In genomic region chr19:28621608-28622505, GRCm38 (mm10) we compare ENCODE assay signal across 18 mouse cellular contexts. TPM values are rescaled to one million over a fixed set of nuclear protein-coding genes. Genes with fewer than 3 reads are reported as not detected.
DNase-seq lines count a peak whose midpoint lies in the region; ATAC-seq and TF ChIP-seq lines count a peak whose summit lies in the region.
"Had no signal": no experiment of that assay in that cellular context is flagged by ENCODE, and none has a peak within 500 bp of the region (broad histone marks: within the 10 kb centered on the region; RNA-seq: fewer than 3 reads in every experiment).

No protein-coding gene starts in this region.

- H3K36me3 ChIP-seq in C2C12 (ENCODE audit: control insufficient read depth, insufficient read depth) = no peaks in the 10 kb centered on the region
- H3K36me3 ChIP-seq in kidney, adult 2 months (ENCODE audit: control insufficient read depth, insufficient read depth, low read length) = no peaks in the 10 kb centered on the region
- H3K36me3 ChIP-seq in hindbrain, embryonic 11.5 days (ENCODE audit: control insufficient read depth, insufficient read depth, low read length) = no peaks in the 10 kb centered on the region
- H3K36me3 ChIP-seq in liver, embryonic 11.5 days (ENCODE audit: control insufficient read depth, insufficient read depth, low read length) = no peaks in the 10 kb centered on the region
- H3K36me3 ChIP-seq: limb, embryonic 13.5 days; liver, embryonic 15.5 days; neural tube, embryonic 13.5 days had no signal

- peaks cover 2% of the 10 kb centered on the region for H3K79me3 ChIP-seq in C2C12 (ENCODE audit: low read depth)

- H3K4me3 ChIP-seq in C2C12 (ENCODE audit: insufficient read depth, poor library complexity, severe bottlenecking) = no peak overlapping the region
- no peak overlapping the region for H3K4me3 ChIP-seq in kidney, adult 2 months (ENCODE audit: insufficient read depth, low read depth, low read length)
- H3K4me3 ChIP-seq in hindbrain, embryonic 11.5 days (ENCODE audit: low read depth, low read length) = no peak overlapping the region
- H3K4me3 ChIP-seq in liver, embryonic 11.5 days (ENCODE audit: low read depth, low read length) = no peak overlapping the region
- H3K4me3 ChIP-seq: left cerebral cortex, adult 2 months; limb, embryonic 13.5 days; liver, embryonic 15.5 days; neural tube, embryonic 13.5 days had no signal

- no peak for TF ChIP-seq POLR2A in kidney, adult 2 months (IDR thresholded peaks at IDR 0.05; ENCODE audit: low read depth, low read length)

- 31% methylated on average over 11 of the region's 11 CpGs for WGBS in kidney, adult 2 months
- 88% methylated on average over 11 of the region's 11 CpGs for WGBS in hindbrain, embryonic 11.5 days
- WGBS in liver, embryonic 11.5 days = 79% methylated on average over 11 of the region's 11 CpGs

- H3K4me1 ChIP-seq in kidney, adult 2 months (ENCODE audit: control insufficient read depth, insufficient read depth, low read length) = peaks cover 40% of the 10 kb centered on the region
- H3K4me1 ChIP-seq in hindbrain, embryonic 11.5 days (replicated peaks; ENCODE audit: control insufficient read depth, insufficient read depth, low read length) = no peaks in the 10 kb centered on the region
- no peaks in the 10 kb centered on the region for H3K4me1 ChIP-seq in liver, embryonic 11.5 days (replicated peaks; ENCODE audit: control insufficient read depth, insufficient read depth, low read length)
- H3K4me1 ChIP-seq: liver, embryonic 15.5 days; neural tube, embryonic 13.5 days had no signal

- H3K27ac ChIP-seq in kidney, adult 2 months (ENCODE audit: insufficient read depth, low read depth, low read length) = peak overlapping the region; percentile 93
- H3K27ac ChIP-seq in hindbrain, embryonic 11.5 days (ENCODE audit: low read depth, low read length) = no peak overlapping the region
- H3K27ac ChIP-seq in liver, embryonic 11.5 days (ENCODE audit: low read depth, low read length) = no peak overlapping the region
- H3K27ac ChIP-seq: left cerebral cortex, adult 2 months; limb, embryonic 13.5 days; liver, embryonic 15.5 days; neural tube, embryonic 13.5 days; stomach, postnatal 0 days had no signal

- ATAC-seq in megakaryocyte, adult 5-6 weeks (ENCODE audit: poor library complexity, severe bottlenecking) = no peak
- ATAC-seq in hindbrain, embryonic 11.5 days (ENCODE audit: low FRiP score) = no peak
- no peak for ATAC-seq in liver, embryonic 11.5 days (replicated peaks; ENCODE audit: low FRiP score)
- ATAC-seq: forebrain, embryonic 14.5 days; inflammation-experienced regulatory T-cells, adult 6 months had no signal

- no peak overlapping the region for H3K9ac ChIP-seq in hindbrain, embryonic 11.5 days (ENCODE audit: low read depth, low read length)
- no peak overlapping the region for H3K9ac ChIP-seq in liver, embryonic 11.5 days (ENCODE audit: low read depth, low read length)
- H3K9ac ChIP-seq: limb, embryonic 13.5 days; liver, embryonic 15.5 days; neural tube, embryonic 13.5 days had no signal

- no peak overlapping the region for H3ac ChIP-seq in C2C12 (ENCODE audit: control insufficient read depth, insufficient read length, low read depth)

- H3K9me3 ChIP-seq in hindbrain, embryonic 11.5 days (ENCODE audit: control insufficient read depth, low read length) = no peaks in the 10 kb centered on the region
- no peaks in the 10 kb centered on the region for H3K9me3 ChIP-seq in liver, embryonic 11.5 days (ENCODE audit: control insufficient read depth, low read length)
- H3K9me3 ChIP-seq: limb, embryonic 13.5 days; liver, embryonic 15.5 days; neural tube, embryonic 13.5 days had no signal

- no peak for TF ChIP-seq CTCF in C2C12 (IDR thresholded peaks at IDR 0.05; ENCODE audit: control insufficient read depth, insufficient read depth, insufficient read length)
- no peak for TF ChIP-seq CTCF in kidney, adult 2 months (conservative IDR thresholded peaks at IDR 0.05; ENCODE audit: insufficient read depth, insufficient read length, low read depth, low read length)

- H3K4me2 ChIP-seq in hindbrain, embryonic 11.5 days (replicated peaks; ENCODE audit: low read depth, low read length) = no peak overlapping the region
- no peak overlapping the region for H3K4me2 ChIP-seq in liver, embryonic 11.5 days
- H3K4me2 ChIP-seq: limb, embryonic 13.5 days; liver, embryonic 15.5 days; neural tube, embryonic 13.5 days had no signal

- peak; percentile 48 for DNase-seq in adrenal gland, adult 8-10 months
- DNase-seq in kidney, adult 2 months = peak; percentile 94
- DNase-seq in kidney, postnatal 14 days = peak; percentile 74
- DNase-seq in hindbrain, embryonic 11.5 days (ENCODE audit: low spot score) = no peak
- no peak for DNase-seq in liver, embryonic 11.5 days (ENCODE audit: low spot score)
- DNase-seq: cerebellum, postnatal 36 days; lung, postnatal 10 days; right cerebral cortex, postnatal 14 days had no signal

- H3K79me2 ChIP-seq in C2C12 (ENCODE audit: control insufficient read depth, insufficient read depth) = peaks cover 29% of the 10 kb centered on the region

- no peaks in the 10 kb centered on the region for H3K27me3 ChIP-seq in C2C12 (ENCODE audit: control insufficient read depth, insufficient read depth, insufficient read length)
- H3K27me3 ChIP-seq in kidney, adult 2 months (replicated peaks; ENCODE audit: control insufficient read depth, insufficient read depth, low read length) = no peaks in the 10 kb centered on the region
- H3K27me3 ChIP-seq in hindbrain, embryonic 11.5 days (ENCODE audit: control insufficient read depth, insufficient read depth, low read length) = no peaks in the 10 kb centered on the region
- no peaks in the 10 kb centered on the region for H3K27me3 ChIP-seq in liver, embryonic 11.5 days (replicated peaks; ENCODE audit: control insufficient read depth, insufficient read depth, low read length)
- H3K27me3 ChIP-seq: limb, embryonic 13.5 days; liver, embryonic 15.5 days; neural tube, embryonic 13.5 days had no signal

TF ChIP-seq in C2C12, 6 proteins besides CTCF, POLR2A, EP300 and RAD21:
- TF ChIP-seq MYOD1 (IDR thresholded peaks at IDR 0.05; ENCODE audit: control insufficient read depth, insufficient read length, low read depth) (peak; percentile 58), FOSL1 (IDR thresholded peaks at IDR 0.05; ENCODE audit: insufficient read depth, low read length, poor library complexity, severe bottlenecking) (peak; percentile 86), MYOG (IDR thresholded peaks at IDR 0.05; ENCODE audit: control insufficient read depth, extremely low read depth, insufficient read length) (no peak), USF1 (IDR thresholded peaks at IDR 0.05; ENCODE audit: low read depth) (no peak), CEBPB (IDR thresholded peaks at IDR 0.05; ENCODE audit: low read depth) (no peak), MAX (IDR thresholded peaks at IDR 0.05) (no peak)

RNA-seq across cellular contexts. Expression of gene Glis3, which starts 58.0 kb away (rescaled TPM):
- 2.9 TPM for polyA plus RNA-seq in C2C12 (2012; fragmentation: generic; extraction: Trizol)
- 10 to 100 TPM in 3 of 4 experiments, 1 to 10 TPM in 1; 9.5 to 21.1 (median 14.6) TPM for total RNA-seq in adrenal gland, adult 8-10 months (2022)
- 23.7 and 28.7 TPM in 2 replicates for polyA plus RNA-seq in kidney, adult 2 months (2012; rRNA removed)
- 1.2 and 2.4 TPM in 2 replicates for total RNA-seq in megakaryocyte, adult 5-6 weeks (2015)
- total RNA-seq in megakaryocyte, adult 5-6 weeks (2017) = 1.4 and 2.4 TPM in 2 replicates
- 2.3 and 2.9 TPM in 2 replicates for polyA plus RNA-seq in hindbrain, embryonic 11.5 days (2014; fragmentation: Nextera tagmentation; extraction: Ambion mirVana)
- polyA plus RNA-seq in liver, embryonic 11.5 days (2014; fragmentation: Nextera tagmentation; extraction: Ambion mirVana) = 0.13 and 0.47 TPM in 2 replicates
- total RNA-seq: MEL had no signal

Comparison
In these comparisons a context has a peak if more than half of its experiments do, and no peak if none do; other contexts are left out.
1. DNase-seq: peak in adrenal gland, adult 8-10 months (single experiment), kidney, adult 2 months (single experiment) and kidney, postnatal 14 days (single experiment); none in hindbrain, embryonic 11.5 days (single experiment) and liver, embryonic 11.5 days (single experiment).